Mouse (Mus musculus) brain, embryonic 14.5 days (tissue): ENCODE data around the gene Nmd3.

Source experiments
- CTCF ChIP-seq: fragments of 200-500 bp; IDR thresholded peaks from 2 replicates; pipeline ENCODE4 v1.5.1; 2012; ENCODE audit warnings: inconsistent platforms, mild to moderate bottlenecking, moderate library complexity, borderline replicate concordance; ENCODE audit not compliant: insufficient read depth, insufficient read length; ENCODE audit errors: extremely low read depth
- POLR2A ChIP-seq: fragments of 200-500 bp; IDR thresholded peaks from 2 replicates; pipeline ENCODE4 v1.6.1; 2012; ENCODE audit warnings: mild to moderate bottlenecking, inconsistent platforms, borderline replicate concordance; ENCODE audit not compliant: poor library complexity, insufficient read depth, insufficient read length, severe bottlenecking; ENCODE audit errors: extremely low read depth

GRCm38 (mm10) chr3:69797969-69798368 is 76.2 kb downstream of the Nmd3 start:
- TF ChIP-seq CTCF (no peak), POLR2A (no peak)
